ENCODE assay signal across 9 mouse cellular contexts in genomic region chr17:67175836-67176235, GRCm38 (mm10).
DNase-seq lines count a peak whose midpoint lies in the region; ATAC-seq and TF ChIP-seq lines count a peak whose summit lies in the region.
"Had no signal": no experiment of that assay in that cellular context is flagged by ENCODE, and none has a peak within 500 bp of the region (broad histone marks: within the 10 kb centered on the region; RNA-seq: fewer than 3 reads in every experiment).

No protein-coding gene starts in this region.

- H3K4me2 ChIP-seq in intestine, postnatal 0 days (replicated peaks; ENCODE audit: low read depth), result no peak overlapping the region
- no peak overlapping the region for H3K4me2 ChIP-seq in intestine, embryonic 16.5 days (ENCODE audit: low read depth, low read length)
- no peak overlapping the region for H3K4me2 ChIP-seq in neural tube, embryonic 13.5 days

- H3K9ac ChIP-seq in intestine, postnatal 0 days (ENCODE audit: low read depth, low read length), result no peak overlapping the region
- H3K9ac ChIP-seq in intestine, embryonic 16.5 days (ENCODE audit: low read depth, low read length), result no peak overlapping the region
- H3K9ac ChIP-seq in neural tube, embryonic 13.5 days, result no peak overlapping the region

- TF ChIP-seq CTCF in intestine, postnatal 0 days (IDR thresholded peaks at IDR 0.05; ENCODE audit: low read depth), result peak; percentile 73

- no peaks in the 10 kb centered on the region for H3K36me3 ChIP-seq in intestine, postnatal 0 days (ENCODE audit: control insufficient read depth, insufficient read depth)
- no peaks in the 10 kb centered on the region for H3K36me3 ChIP-seq in intestine, embryonic 16.5 days (ENCODE audit: control insufficient read depth, insufficient read depth, low read length)
- no peaks in the 10 kb centered on the region for H3K36me3 ChIP-seq in neural tube, embryonic 13.5 days

- H3K27ac ChIP-seq in intestine, postnatal 0 days (ENCODE audit: low read depth, low read length), result no peak overlapping the region
- no peak overlapping the region for H3K27ac ChIP-seq in intestine, embryonic 16.5 days (ENCODE audit: low read length)
- H3K27ac ChIP-seq in neural tube, embryonic 13.5 days (replicated peaks), result no peak overlapping the region

- no peak overlapping the region for H3K4me3 ChIP-seq in intestine, postnatal 0 days (ENCODE audit: low read depth, low read length)
- H3K4me3 ChIP-seq in intestine, embryonic 16.5 days (ENCODE audit: low read length), result no peak overlapping the region
- no peak overlapping the region for H3K4me3 ChIP-seq in neural tube, embryonic 13.5 days
- H3K4me3 ChIP-seq: myocyte had no signal

- H3K27me3 ChIP-seq in intestine, postnatal 0 days (replicated peaks; ENCODE audit: control insufficient read depth, insufficient read depth, low read length), result no peaks in the 10 kb centered on the region
- no peaks in the 10 kb centered on the region for H3K27me3 ChIP-seq in intestine, embryonic 16.5 days (replicated peaks; ENCODE audit: control insufficient read depth, insufficient read depth, low read length)
- H3K27me3 ChIP-seq in neural tube, embryonic 13.5 days, result no peaks in the 10 kb centered on the region

- 50% methylated on average over 2 of the region's 2 CpGs for WGBS in intestine, postnatal 0 days
- 41% methylated on average over 2 of the region's 2 CpGs for WGBS in intestine, embryonic 16.5 days
- 54% methylated on average over 2 of the region's 2 CpGs for WGBS in neural tube, embryonic 13.5 days

- no peak for ATAC-seq in intestine, postnatal 0 days
- no peak for ATAC-seq in intestine, embryonic 16.5 days
- ATAC-seq in hematopoietic stem cell, adult 5-6 weeks (replicated peaks in 1 of 2; ENCODE audit: insufficient read depth in 1 of 2, low FRiP score in 2 of 2, low TSS enrichment in 1 of 2, low read depth in 1 of 2, poor library complexity in 2 of 2, severe bottlenecking in 2 of 2), result peak; percentile 73 to 86
- peak; percentile 67; the same call in 1 of the 2 replicates for ATAC-seq in neural tube, embryonic 13.5 days (ENCODE audit: low read depth)
- ATAC-seq in erythroid progenitor cell, adult 5-6 weeks (replicated peaks; ENCODE audit: low FRiP score, poor library complexity, severe bottlenecking), result no peak

- no peaks in the 10 kb centered on the region for H3K9me3 ChIP-seq in intestine, postnatal 0 days (ENCODE audit: control insufficient read depth)
- no peaks in the 10 kb centered on the region for H3K9me3 ChIP-seq in intestine, embryonic 16.5 days (ENCODE audit: control insufficient read depth, low read length)
- no peaks in the 10 kb centered on the region for H3K9me3 ChIP-seq in neural tube, embryonic 13.5 days

- peak; percentile 39 to 83 for DNase-seq in adrenal gland, adult (ENCODE audit: inconsistent age in 2 of 2, low spot score in 1 of 2)
- peak; percentile 9 for DNase-seq in embryo, embryonic 11.5 days (ENCODE audit: low read depth, low spot score)
- peak; percentile 6 to 19 for DNase-seq in layer of hippocampus, postnatal 25 days (ENCODE audit: extremely low spot score in 1 of 2, low spot score in 1 of 2)

- no peaks in the 10 kb centered on the region for H3K4me1 ChIP-seq in intestine, postnatal 0 days (replicated peaks; ENCODE audit: control insufficient read depth, insufficient read depth, low read length)
- no peaks in the 10 kb centered on the region for H3K4me1 ChIP-seq in intestine, embryonic 16.5 days (ENCODE audit: control insufficient read depth, insufficient read depth, low read length)
- H3K4me1 ChIP-seq in neural tube, embryonic 13.5 days (replicated peaks), result no peaks in the 10 kb centered on the region

Comparison
In these comparisons a context has a peak if more than half of its experiments do, and no peak if none do; other contexts are left out.
1. ATAC-seq: peak in hematopoietic stem cell, adult 5-6 weeks (2 of 2) and neural tube, embryonic 13.5 days (single experiment); none in intestine, postnatal 0 days (single experiment), intestine, embryonic 16.5 days (single experiment) and erythroid progenitor cell, adult 5-6 weeks (single experiment).
2. DNase-seq: peak in every context shown above with its lines; median percentile 61 in adrenal gland, adult; 12 in layer of hippocampus, postnatal 25 days; 9 in embryo, embryonic 11.5 days.